Mouse (Mus musculus): ENCODE results near the gene Dcaf4. TPM values are rescaled to one million over a fixed set of nuclear protein-coding genes. Genes with fewer than 3 reads are reported as not detected.

The Dcaf4 gene
- total and polyA plus RNA-seq, 2 experiments = 3.0 to 5.4 TPM

DNA sequence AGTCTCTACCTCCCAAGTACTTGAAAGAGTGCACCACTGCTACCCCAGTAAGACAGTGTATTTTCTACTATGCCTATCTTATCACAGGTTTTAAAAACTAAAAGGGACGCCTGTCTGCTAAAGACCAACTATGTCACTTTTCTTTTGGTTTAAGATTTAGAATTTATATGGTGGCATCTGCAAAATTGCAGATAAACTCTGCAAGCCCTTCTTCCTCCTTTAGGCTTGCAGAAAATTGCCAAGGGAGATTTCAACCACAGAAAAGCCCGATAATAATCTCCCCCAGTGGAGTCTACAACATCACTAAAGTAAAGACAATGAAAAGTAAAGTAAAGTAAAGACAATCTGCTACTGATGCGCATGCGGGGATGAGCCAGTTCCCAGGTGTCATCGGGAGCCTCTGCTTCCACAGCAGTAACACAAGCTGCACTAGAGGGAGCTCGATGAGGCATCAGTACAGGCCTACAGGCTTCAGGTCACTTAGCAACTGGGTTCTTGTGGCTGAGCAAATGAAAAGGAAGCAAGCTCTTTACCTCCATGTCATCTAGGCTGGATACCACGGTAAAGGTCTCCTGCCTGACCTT, 40.4 kb upstream of the Dcaf4 start:
- H3K4me3 ChIP-seq (ENCODE audit: insufficient read depth, low read depth, low read length) = no peak overlapping the region

DNA sequence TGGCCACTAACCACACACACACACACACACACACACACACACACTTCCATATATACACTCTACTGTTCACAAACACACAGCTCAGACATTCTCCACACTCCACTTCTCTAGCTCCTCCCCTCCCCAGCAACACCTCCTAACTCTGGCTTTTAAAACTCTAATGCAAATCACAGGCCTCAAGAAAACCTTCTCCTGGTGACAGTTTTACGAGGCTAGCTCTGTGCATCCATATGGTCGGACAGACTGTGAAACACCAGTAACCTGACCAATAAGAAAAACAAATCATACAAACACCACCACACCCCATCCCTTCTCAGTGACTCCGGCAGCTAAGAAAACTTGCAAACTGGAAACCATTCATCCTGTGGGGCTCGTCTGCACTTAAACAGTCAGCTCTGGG, 38.8 kb upstream of the Dcaf4 start:
- no peak for TF ChIP-seq CTCF (IDR thresholded peaks at IDR 0.05; ENCODE audit: low read depth, low read length)
- TF ChIP-seq POLR2A (IDR thresholded peaks at IDR 0.05; ENCODE audit: extremely low read depth, insufficient read depth, low read length) = no peak
- H3K4me1 ChIP-seq (ENCODE audit: control insufficient read depth, insufficient read depth, low read length) = 0 out of 2 replicates have a peak, but pooled peaks cover 3% of the 10 kb centered on the region

More for the DNA sequence above, 40.4 kb upstream of the Dcaf4 start:
- no peaks in the 10 kb centered on the region for H3K36me3 ChIP-seq (ENCODE audit: control insufficient read depth, insufficient read depth, low read length)
- 73% methylated on average over 7 of the region's 7 CpGs for WGBS
- H3K27ac ChIP-seq (replicated peaks; ENCODE audit: insufficient read depth, low read depth, low read length) = no peak overlapping the region
- H3K4me1 ChIP-seq (ENCODE audit: control insufficient read depth, insufficient read depth, low read length) = no peaks in the 10 kb centered on the region
- no peak for TF ChIP-seq POLR2A (IDR thresholded peaks at IDR 0.05; ENCODE audit: extremely low read depth, insufficient read depth, low read length)
- no peak for DNase-seq (ENCODE audit: extremely low read depth, low read depth, low spot score)
- H3K79me2 ChIP-seq (ENCODE audit: control insufficient read depth, insufficient read depth, low read length) = peaks cover 9% of the 10 kb centered on the region; the same call in 1 of the 2 replicates
- no peaks in the 10 kb centered on the region for H3K27me3 ChIP-seq (ENCODE audit: control insufficient read depth, insufficient read depth, low read length)
- no peak overlapping the region for H3K9ac ChIP-seq (ENCODE audit: low read depth, low read length)

DNA sequence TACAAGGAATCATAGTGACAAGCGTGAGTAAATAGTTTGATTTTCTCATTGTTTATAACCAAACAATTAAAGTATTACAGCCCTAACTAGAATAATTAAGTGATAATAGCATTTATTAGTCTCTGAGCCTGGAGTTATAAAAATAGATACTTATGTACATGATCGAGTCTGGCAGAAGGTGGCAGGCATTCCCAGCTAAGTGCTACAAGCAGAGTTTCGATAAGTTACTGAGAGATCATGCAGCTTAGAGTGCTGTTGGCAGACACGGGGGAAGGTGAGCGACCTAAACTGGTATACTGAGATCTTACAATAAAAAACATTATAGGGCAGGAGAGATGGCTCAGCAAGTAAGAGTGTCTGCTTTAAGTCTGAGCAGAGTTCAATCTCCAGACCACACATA, 36.6 kb upstream of the Dcaf4 start:
- Histone ChIP-seq H3K9ac (ENCODE audit: low read depth, low read length) (no peak overlapping the region), H3K4me1 (ENCODE audit: control insufficient read depth, insufficient read depth, low read length) (0 out of 2 replicates have a peak, but pooled peaks cover 3% of the 10 kb centered on the region), H3K79me2 (ENCODE audit: control insufficient read depth, insufficient read depth, low read length) (peaks cover 6% of the 10 kb centered on the region; the same call in 1 of the 2 replicates), H3K27me3 (ENCODE audit: control insufficient read depth, insufficient read depth, low read length) (no peaks in the 10 kb centered on the region), H3K27ac (replicated peaks; ENCODE audit: insufficient read depth, low read depth, low read length) (no peak overlapping the region), H3K4me3 (ENCODE audit: insufficient read depth, low read depth, low read length) (no peak overlapping the region), H3K36me3 (ENCODE audit: control insufficient read depth, insufficient read depth, low read length) (no peaks in the 10 kb centered on the region)
- TF ChIP-seq POLR2A (IDR thresholded peaks at IDR 0.05; ENCODE audit: extremely low read depth, insufficient read depth, low read length) (no peak), CTCF (IDR thresholded peaks at IDR 0.05; ENCODE audit: low read depth, low read length) (no peak)
- 60% methylated on average over 5 of the region's 5 CpGs for WGBS
- DNase-seq (ENCODE audit: extremely low read depth, low read depth, low spot score) = no peak

More for the DNA sequence above, 38.8 kb upstream of the Dcaf4 start:
- Histone ChIP-seq H3K27me3 (ENCODE audit: control insufficient read depth, insufficient read depth, low read length) (no peaks in the 10 kb centered on the region), H3K9ac (ENCODE audit: low read depth, low read length) (no peak overlapping the region), H3K79me2 (ENCODE audit: control insufficient read depth, insufficient read depth, low read length) (peaks cover 9% of the 10 kb centered on the region; the same call in 1 of the 2 replicates), H3K4me3 (ENCODE audit: insufficient read depth, low read depth, low read length) (no peak overlapping the region), H3K27ac (replicated peaks; ENCODE audit: insufficient read depth, low read depth, low read length) (no peak overlapping the region), H3K36me3 (ENCODE audit: control insufficient read depth, insufficient read depth, low read length) (no peaks in the 10 kb centered on the region)
- 91% methylated on average over 4 of the region's 4 CpGs for WGBS
- no peak for DNase-seq (ENCODE audit: extremely low read depth, low read depth, low spot score)

DNA sequence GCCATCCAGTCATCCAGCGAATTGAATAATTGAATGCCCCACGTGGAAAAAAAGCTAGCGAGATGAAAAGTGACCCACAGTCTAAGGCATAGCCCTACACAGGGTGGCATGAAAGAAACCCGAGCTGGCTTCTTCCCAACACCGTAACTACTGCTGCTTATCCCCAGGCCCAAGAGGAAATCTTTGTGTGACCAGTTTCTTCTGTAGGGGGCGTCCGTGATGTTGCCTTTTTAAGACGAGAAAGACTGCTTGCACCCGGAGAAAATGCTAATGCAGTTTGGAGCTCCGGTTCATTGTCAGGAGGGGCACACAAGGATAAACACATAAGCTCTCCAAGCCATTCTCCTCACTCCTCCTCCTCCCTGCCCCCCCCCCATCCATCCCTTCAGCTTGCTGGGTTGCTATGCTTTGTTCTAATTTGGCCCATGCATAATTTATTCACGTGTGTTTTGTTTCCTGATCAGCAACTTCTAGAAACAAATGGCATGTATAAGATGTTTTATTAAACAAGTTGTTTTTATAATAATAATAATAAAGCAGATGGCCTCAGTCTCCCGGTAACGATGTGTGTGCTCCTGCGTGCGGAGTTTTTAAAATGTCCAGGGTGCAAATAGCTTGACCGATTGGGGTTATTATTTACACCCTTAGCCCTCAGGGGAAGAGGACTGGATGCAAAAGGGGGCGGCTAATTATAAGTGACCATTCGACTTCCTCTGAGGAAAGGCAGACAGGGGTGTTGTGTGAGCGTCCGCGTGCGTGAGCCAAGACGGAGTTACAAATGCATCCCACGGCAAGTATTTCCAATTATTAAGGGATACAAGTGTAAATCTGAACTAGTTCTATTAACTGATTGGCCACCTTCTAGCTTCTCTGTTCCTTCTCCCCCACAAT, 35.2 kb upstream of the Dcaf4 start:
- H3K27ac ChIP-seq (replicated peaks; ENCODE audit: insufficient read depth, low read depth, low read length) = no peak overlapping the region
- H3K79me2 ChIP-seq (ENCODE audit: control insufficient read depth, insufficient read depth, low read length) = peaks cover 4% of the 10 kb centered on the region; the same call in 1 of the 2 replicates
- DNase-seq (ENCODE audit: extremely low read depth, low read depth, low spot score) = no peak
- no peaks in the 10 kb centered on the region for H3K27me3 ChIP-seq (ENCODE audit: control insufficient read depth, insufficient read depth, low read length)
- TF ChIP-seq POLR2A (IDR thresholded peaks at IDR 0.05; ENCODE audit: extremely low read depth, insufficient read depth, low read length) = no peak
- no peak for TF ChIP-seq CTCF (IDR thresholded peaks at IDR 0.05; ENCODE audit: low read depth, low read length)
- H3K9ac ChIP-seq (ENCODE audit: low read depth, low read length) = no peak overlapping the region
- 0 out of 2 replicates have a peak, but pooled peaks cover 3% of the 10 kb centered on the region for H3K4me1 ChIP-seq (ENCODE audit: control insufficient read depth, insufficient read depth, low read length)
- no peak overlapping the region for H3K4me3 ChIP-seq (ENCODE audit: insufficient read depth, low read depth, low read length)
- no peaks in the 10 kb centered on the region for H3K36me3 ChIP-seq (ENCODE audit: control insufficient read depth, insufficient read depth, low read length)
- 64% methylated on average over 24 of the region's 24 CpGs for WGBS

DNA sequence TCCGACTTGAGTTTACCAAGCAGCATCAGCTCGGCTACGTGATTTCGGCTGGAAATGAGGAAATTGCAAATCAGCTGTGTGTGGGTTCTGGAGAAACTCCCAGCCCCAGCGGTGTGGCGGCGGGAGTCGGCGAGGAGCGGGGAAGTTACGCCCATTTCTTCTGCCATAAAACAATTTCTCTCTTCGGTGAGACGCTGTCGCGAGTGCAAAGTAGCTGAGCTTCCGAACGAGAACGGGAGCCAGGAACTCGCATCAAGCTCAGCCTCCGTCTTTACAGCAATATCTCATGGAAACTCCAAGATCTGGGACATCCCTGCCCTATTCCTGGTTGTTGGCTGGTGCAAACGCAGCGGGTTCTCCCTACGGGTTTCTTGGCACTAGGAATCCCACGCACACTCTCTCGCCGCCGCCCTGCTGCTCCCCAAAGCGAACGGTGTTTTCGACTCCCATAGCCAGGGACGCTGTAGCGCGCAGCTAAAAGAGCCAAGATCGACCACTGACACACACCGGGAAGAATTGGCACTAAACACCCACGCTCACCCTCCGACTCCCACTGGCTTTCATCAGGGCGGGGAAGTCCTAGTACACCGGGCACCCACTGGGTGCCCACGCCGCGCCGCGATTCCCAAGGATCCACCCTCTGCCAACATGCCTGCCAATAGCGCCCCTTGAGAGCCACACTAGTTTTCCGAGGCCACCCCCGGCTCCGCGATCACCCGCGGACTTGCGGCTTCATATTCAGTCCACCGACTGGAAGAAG, 34.2 kb upstream of the Dcaf4 start:
- WGBS = under 1% methylated on average over 53 of the region's 53 CpGs
- DNase-seq (ENCODE audit: extremely low read depth, low read depth, low spot score) = peak; percentile 11
- H3K79me2 ChIP-seq (ENCODE audit: control insufficient read depth, insufficient read depth, low read length) = peaks cover 4% of the 10 kb centered on the region; the same call in 1 of the 2 replicates
- H3K4me1 ChIP-seq (ENCODE audit: control insufficient read depth, insufficient read depth, low read length) = 0 out of 2 replicates have a peak, but pooled peaks cover 3% of the 10 kb centered on the region
- TF ChIP-seq CTCF (IDR thresholded peaks at IDR 0.05; ENCODE audit: low read depth, low read length) (no peak), POLR2A (IDR thresholded peaks at IDR 0.05; ENCODE audit: extremely low read depth, insufficient read depth, low read length) (no peak)
- no peak overlapping the region for H3K27ac ChIP-seq (replicated peaks; ENCODE audit: insufficient read depth, low read depth, low read length)
- peak overlapping the region; percentile 71 for H3K4me3 ChIP-seq (ENCODE audit: insufficient read depth, low read depth, low read length)
- H3K27me3 ChIP-seq (ENCODE audit: control insufficient read depth, insufficient read depth, low read length) = no peaks in the 10 kb centered on the region
- peak overlapping the region; percentile 76 for H3K9ac ChIP-seq (ENCODE audit: low read depth, low read length)
- no peaks in the 10 kb centered on the region for H3K36me3 ChIP-seq (ENCODE audit: control insufficient read depth, insufficient read depth, low read length)

All from liver, adult 2 months (tissue).